Mouse (Mus musculus) bone marrow, adult 2 months (tissue): ENCODE measurements at regions not wholly inside any gene's neighbourhood (a gene's known extent, or its start where the extent isn't known, plus 50 kb on each side); places are given as distances from the start of the nearest gene placed in this dataset.

Experiments
- CTCF ChIP-seq: fragments of 200-500 bp; IDR thresholded peaks from 2 replicates; pipeline ENCODE4 v1.5.1; 2011; ENCODE audit warnings: low read length, control low read depth; ENCODE audit not compliant: control insufficient read depth, insufficient read depth
- POLR2A ChIP-seq: fragments of 200-500 bp; IDR thresholded peaks from 2 replicates; pipeline ENCODE4 v1.6.1; 2011; ENCODE audit warnings: low read depth, mild to moderate bottlenecking, control low read depth, low read length, borderline replicate concordance; ENCODE audit not compliant: control insufficient read depth

DNA sequence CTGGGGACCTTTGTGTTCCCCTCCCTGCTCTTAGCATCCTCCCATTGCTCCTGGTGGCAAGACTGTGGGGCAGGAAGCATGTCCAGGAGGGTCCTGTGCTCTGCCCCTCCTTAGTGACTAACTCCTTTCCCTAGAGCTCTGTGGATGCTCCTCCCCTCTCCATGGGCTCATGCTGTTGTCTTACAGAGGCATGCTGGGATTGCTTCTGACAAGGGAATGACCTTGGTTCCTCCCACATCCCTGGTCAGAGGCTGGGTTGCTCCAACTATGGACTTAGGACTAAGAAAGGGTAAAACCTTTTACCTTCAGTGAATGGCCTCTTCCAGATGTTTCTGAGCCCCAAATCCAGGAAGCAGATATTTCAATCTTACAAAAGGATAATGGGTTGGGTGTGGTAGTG is 62.3 kb upstream of the Zc3h12a start:
- no peak for TF ChIP-seq POLR2A
- no peak for TF ChIP-seq CTCF
